Mouse (Mus musculus): ENCODE results near the gene Cul3. TPM values are rescaled to one million over a fixed set of nuclear protein-coding genes. Genes with fewer than 3 reads are reported as not detected.

Gene Cul3
- total RNA-seq, 4 experiments from 2014 or later, result 94.0 to 137 (median 115) TPM

DNA sequence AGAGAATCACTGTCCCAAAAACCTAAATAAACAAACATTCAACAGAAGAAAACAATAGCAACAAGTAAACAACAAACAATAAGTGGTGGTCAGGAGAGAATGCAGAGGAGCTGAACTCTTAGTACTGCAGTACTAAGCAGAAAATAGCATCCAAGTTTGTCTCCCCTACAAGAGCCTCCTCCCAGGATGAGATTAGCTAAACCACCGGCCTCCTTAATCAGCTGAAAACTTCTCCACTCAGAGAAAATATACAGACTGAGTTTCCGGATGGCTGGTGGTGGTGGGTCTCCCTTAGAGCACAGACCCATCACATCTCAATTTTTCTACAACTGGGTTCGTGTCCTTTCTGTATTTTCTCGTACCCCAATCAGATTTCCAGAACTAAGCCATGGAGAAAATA, 47.0 kb downstream of the Cul3 start:
- no peak for DNase-seq

DNA sequence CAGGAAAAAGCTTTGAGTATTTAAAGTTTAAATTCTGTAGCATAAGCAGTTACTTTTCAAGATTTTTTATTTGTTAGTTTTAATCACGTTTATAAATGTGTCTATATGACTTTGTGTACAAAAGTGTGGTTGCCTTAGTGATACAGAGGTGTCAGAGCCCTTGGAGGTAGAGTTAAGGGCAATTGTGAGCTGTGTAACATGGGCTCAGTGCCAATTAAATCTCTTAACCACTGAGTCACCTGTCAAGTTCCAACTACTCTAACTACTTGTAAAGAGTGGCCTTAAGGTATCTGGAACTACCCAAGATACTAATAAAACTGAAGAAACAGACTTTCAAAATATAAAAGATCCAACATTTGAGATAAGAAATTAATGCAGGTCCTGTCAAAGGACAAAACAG, 61.5 kb downstream of the Cul3 start:
- no peak for DNase-seq

DNA sequence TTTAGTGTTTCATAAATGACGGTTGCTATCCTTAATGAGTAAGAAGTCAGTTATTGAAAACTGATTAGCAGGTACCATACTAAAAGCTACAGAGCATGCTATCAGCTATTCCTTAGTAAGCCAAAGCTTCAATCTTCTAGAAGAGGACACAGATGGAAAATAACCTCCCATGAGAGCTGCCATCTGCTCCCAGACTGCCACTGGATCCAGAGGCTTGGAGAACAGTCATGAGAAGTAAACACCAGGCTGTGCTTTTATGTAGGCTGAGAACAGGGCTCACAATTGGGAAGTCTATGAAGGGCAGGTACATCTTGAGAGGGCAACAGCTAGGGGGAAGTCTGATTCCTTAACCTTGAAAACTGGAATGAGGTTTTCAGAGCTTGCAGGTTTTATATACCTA, 79.8 kb downstream of the Cul3 start:
- no peak for DNase-seq

DNA sequence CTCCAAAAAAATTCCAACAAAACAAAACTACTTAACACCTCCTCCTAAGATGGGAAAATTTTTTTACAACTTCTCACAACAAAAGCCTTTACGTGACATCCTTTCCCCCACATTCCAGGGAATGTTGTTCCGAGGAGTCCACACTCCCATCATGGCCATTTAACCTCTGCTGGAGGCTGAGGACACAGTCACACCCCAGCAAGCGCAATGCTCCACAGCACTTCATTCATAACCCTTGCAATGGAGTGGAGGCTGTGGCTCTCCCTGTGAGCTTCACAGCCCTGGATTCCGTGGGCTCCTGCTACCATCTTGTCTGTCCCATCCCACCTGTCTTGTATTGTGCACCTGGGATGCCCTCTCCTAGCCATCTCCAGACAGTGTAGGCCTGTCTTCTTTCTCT, 81.6 kb downstream of the Cul3 start:
- DNase-seq, result no peak

DNA sequence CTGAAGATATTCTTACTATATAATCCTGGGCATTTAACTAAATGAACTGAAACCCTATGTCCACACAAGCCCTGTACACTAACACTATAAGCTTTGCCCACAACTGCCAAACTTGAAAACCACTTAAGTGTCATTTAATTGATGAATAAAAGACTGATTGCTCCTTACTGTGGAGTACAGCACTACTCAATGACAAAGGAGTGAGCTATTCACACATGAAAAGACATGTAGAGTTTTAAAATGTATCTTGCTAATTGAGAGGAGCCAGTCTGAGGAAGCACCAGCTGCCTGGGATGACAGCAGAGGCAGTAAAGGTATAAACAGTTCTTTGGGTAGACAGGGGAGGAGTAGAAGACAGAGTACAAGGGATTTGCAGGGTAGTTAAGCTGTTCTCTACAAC, 87.0 kb downstream of the Cul3 start:
- DNase-seq, result no peak

DNA sequence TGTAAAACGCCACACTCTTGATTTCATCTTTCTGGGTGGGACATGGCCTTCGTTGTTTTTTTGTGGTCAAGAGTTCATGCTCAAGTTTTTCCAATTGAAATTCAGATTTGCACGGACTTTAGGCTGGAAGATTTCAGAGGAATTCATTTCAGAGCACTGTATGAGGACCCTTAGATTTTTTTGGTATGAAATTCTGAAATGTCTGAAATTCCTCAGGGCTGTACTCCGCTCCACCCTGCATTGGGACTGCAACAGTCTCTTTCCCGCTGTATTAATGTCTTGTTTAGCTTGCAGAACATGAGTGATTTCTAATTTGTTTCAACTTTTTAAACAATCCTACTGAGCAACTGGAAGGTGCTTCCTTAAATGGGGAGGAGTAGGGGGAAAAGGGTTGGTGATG, 90.0 kb downstream of the Cul3 start:
- no peak for DNase-seq

DNA sequence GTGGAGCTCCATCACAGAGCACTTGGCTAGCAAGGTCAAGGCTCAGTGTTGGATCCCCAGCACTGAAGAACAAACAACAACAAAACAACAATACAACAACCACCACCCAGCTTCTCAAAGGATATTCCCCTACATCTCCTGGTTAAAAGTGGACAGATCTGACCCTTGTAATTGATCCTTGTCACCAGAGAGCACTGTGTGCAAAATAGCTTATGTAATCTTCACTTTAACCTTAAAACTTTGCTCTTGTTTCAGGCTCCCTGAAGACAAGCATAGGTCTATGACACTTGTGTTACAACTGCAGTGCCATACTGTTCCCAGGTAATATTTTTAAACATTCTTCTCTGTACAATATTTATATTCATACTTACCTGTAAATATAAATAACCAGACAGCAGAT, 93.1 kb downstream of the Cul3 start:
- no peak for DNase-seq

DNA sequence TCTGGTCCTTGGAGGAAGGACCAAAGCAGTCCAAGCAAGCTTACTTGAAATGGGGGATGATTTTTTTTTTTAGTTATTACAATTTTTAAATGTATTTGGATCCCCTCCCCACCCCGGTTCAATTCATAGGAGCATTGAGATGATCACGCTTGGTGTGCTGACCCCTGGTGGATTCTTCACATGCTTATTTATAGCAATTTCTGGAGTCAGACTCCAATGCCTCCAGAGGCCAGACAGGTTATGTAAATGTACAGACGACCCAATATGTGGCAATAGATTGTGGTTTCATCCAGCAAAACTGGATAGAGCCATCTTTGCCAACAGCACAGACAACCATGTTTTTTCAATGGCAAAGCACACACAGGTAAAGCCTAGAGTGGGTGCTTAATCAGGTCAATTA, 96.2 kb downstream of the Cul3 start:
- no peak for DNase-seq

DNA sequence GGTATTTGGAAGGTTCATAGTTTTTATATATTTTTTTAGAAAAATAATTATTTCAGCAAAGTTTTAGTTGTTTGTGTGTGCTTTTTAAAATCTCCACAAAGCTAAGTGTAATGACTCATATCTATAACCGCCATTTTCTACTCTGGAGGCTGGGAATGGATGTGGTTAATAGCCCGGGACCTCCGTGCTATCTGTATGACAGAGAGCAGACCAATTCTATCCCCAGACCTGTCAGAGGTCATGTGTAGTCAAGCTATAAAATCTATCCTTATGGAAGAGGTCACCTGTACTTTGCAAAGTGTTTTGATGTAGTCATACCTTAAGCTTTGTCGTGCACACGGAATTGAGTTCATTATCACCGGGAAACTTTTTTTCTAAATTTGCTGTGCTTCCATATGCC, 98.7 kb downstream of the Cul3 start:
- no peak for DNase-seq

DNA sequence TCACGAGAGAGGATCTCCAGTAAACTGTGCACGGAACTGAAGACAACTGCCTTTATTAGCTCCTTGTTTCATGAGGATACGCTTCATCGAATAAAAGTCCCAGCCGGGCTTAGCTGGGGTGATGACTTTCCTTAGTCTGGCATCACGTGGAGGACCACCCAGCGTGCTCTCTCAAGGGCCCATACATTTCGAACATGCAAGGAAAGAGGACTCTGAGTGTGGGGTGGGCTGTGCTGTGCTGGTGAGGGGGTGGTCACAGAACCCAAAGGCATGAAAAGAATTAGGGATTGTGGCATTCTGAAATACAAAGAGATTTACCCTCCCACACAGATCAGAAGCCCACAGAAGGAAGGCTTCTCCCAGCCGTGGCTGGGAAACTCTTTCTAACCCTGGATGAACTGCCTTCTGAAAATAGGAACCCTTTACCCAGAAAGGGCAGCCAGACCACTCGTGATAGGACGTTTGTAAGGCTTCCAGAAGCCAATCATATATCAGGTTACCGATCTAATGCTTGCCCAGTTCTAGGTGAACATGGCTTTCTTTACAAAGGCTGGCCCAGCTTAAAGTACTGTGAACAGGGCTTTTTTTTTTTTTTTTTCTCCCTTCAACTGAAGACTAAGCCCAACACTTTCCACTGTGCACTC, 100.1 kb downstream of the Cul3 start:
- no peak for DNase-seq

DNA sequence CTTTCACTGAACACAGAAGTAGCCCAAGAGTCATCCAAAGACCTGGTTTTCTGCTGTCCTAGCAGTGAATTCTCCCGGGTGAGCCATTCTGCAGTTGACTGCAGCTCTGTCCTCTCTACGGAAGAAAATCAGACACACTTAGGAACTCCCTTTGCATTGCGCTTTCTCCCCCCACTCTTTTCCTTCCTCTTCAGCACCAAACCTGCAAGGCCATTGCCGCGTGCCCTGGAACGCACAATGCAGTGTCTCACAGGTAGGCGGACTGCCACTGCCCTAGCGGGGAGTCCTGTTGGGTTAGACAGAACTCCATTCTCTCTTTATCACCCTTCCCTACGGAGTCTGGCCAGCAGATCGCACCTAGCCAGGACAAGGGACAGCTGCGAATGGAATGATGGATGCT, 100.8 kb downstream of the Cul3 start:
- no peak for DNase-seq

DNA sequence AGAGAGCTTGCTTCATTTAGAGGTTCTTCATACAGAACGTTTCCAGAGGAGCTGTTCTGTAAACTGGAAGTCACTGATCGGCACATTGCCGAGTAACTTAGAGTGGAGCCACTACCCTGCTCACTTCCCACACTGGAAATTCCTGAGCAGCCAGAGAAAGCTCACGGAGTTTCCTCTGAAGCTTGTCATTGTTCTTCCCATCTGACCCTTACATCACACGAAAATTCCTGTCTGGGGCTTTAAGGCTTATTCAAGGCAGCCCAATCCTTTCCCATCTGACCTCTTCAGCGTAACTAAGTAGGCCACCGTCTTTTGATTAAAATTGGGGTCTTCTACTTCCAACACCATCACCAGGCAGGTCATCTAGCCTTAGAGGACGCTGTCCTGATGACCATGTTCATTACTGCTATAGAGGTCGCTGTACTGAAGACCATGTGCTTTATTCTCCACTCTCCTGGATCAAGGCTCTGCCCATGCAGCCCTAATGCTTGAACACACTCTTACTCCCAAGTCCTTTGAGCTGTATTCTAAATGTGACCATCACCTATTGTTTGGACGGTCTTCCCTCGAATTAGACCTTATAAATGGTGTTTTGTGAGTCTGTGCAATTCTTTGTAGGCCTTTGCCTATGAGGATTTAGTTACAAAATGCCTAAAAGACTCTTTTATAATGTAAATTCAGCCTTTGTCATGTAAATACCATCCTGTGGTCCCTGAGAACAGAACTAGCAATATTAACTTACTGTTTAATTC, 103.2 kb downstream of the Cul3 start:
- DNase-seq, result no peak

DNA sequence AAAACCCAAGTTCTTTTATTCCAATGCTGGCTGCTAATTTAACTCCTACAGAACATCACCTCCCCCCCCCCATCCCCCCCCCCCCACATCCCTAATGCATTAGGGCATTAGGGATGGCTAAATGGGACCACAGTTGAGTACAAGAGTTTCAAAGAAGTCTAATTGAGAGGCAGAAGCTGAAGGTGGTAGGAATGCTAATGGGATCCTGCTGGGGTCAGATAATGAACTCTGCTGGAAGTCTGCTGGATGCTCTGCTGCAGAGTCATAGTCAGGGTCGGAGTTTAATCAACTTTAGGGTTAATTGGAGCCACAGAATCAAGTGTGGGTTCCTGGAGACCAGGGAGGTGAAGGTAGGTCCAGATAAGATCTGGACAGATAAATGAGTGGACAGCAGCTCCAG, 104.2 kb downstream of the Cul3 start:
- no peak for DNase-seq

DNA sequence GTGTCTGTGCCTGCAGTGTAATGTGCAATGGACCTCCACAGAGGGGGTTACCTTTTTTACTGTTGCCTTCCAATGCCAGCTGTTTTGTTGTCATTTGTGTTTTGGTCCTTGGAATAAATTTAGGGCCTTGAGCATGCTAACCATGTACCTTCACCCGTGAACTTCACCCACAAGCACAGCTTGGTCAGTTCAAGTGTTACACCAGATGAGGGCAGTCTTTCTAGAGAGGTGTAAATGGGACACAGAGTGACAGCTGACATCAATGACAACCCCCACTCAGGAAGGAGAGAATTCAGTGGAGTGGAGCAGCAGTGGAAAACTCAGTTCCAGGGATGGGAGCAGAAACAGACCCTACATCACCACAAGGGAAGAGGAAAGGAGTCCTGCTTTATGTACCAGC, 109.7 kb downstream of the Cul3 start:
- no peak for DNase-seq

DNA sequence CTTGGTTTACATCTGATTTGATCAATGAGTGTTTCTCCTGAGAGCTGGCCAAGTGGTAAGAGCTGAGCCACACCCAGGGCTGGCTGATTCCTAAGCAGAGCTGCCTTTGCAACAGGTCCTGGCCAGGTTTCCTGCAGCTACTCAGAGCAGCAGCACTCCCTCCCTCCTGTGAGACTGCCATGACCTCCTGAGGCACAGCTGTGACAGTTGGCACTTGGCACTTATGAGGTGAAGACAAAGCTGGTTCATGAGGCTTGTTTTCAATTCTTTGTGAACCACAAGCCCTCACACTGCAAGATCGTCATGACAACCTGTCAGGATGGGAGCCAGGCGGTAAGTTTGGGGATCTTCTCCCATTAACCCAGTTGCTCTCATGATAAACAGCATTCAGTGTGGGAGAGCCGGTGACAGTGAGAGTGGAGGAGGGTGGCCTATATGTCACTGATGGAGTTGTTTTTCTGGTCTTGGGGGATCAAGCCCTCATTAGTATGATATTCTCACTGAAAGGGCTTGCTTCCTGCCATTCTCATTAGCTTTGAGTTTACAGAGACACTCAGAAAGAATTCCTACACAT, 115.4 kb downstream of the Cul3 start:
- no peak for DNase-seq

DNA sequence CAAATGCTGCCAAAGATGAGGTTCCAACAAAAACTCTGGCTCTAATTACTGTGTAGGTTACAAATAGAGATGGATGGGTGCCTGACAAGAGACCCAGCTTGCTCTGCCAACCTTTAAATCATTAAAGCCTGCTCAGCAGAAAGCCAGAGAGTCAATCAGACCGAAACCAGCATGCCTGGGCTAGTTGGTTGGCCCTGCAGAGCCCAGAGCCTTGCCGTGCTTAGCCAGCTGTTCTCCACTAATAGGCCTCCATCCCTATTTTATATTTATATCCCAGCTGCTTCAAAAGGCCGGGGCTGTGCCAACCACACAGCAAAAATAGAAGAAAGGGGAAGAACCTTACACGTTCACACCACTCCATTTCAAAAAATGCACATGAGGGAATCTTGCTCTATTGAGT, 119.1 kb downstream of the Cul3 start:
- no peak for DNase-seq

DNA sequence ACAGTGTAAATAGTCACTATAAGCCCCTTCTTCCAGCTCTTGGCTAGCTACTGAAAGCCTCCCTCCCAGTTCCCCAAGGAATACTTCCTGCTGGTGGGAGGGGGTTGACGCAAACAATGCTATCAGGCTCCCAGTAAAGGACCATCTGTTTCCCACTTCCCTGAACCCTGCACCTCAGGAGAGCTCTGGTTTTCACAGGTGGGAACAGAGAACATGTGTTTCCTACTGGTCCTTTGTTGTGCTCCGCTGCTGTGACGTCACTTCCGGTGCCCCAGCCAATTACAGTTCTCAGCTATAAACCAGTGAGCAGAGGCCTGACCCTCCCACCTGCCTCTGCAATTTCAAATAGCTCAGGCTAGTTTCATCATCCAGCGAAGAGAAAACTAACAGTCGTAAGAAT, 122.0 kb downstream of the Cul3 start, which contains the start of gene Fam124b:
Gene Fam124b (minus strand): TSS at position 206 of the 400 bp plus-strand sequence.
- DNase-seq, result no peak

Other genes starting within 250 kb of the Cul3 start
- gene Fam124b, start 122.0 kb downstream of the Cul3 start, total RNA-seq (2022), result under 1 TPM; 0.11 to 0.15 (median 0.14) TPM
- gene Gm45261, start 121.0 kb upstream of the Cul3 start, total RNA-seq (2022), result not detected